Mouse (Mus musculus): ENCODE data around the gene Fhl2. TPM values are rescaled to one million over a fixed set of nuclear protein-coding genes. Genes with fewer than 3 reads are reported as not detected.

The Fhl2 gene
- polyA plus RNA-seq, 1 experiment from 2014 or later = 181 TPM

DNA sequence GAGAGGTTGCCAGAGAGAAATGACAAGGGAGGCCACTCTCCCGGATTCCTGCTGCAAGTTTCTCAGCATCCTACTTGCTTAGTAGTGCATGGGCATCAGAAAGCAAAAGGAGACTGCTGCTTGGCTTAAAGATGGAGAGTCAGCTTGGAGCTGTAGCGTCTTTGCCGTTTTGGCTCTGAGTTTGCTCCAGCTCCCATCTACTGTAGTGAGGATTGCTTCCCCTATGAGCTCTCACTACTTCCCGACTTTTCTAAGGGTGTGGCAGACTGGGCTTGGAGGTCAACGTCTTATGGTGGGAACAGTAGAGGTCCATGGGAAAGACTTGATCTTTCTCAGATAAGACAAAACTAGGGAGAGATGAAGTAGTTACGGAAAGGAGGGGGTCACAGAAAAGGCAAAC, 15.9 kb downstream of the Fhl2 start:
- Histone ChIP-seq H3K4me2 (no peak overlapping the region), H3K27me3 (ENCODE audit: control insufficient read depth, insufficient read depth, low read length) (no peaks in the 10 kb centered on the region), H3K4me3 (ENCODE audit: low read depth, low read length) (no peak overlapping the region), H3K27ac (ENCODE audit: low read depth, low read length) (no peak overlapping the region), H3K9ac (ENCODE audit: low read depth, low read length) (no peak overlapping the region), H3K9me3 (replicated peaks; ENCODE audit: control insufficient read depth, low read length) (no peaks in the 10 kb centered on the region), H3K36me3 (ENCODE audit: control insufficient read depth, insufficient read depth, low read length) (no peaks in the 10 kb centered on the region), H3K4me1 (ENCODE audit: control insufficient read depth, insufficient read depth, low read length) (no peaks in the 10 kb centered on the region)
- no peak for ATAC-seq (replicated peaks; ENCODE audit: insufficient number of reproducible peaks, low FRiP score, low TSS enrichment)
- WGBS (ENCODE audit: insufficient replicate concordance) = 78% methylated on average over 6 of the region's 6 CpGs

DNA sequence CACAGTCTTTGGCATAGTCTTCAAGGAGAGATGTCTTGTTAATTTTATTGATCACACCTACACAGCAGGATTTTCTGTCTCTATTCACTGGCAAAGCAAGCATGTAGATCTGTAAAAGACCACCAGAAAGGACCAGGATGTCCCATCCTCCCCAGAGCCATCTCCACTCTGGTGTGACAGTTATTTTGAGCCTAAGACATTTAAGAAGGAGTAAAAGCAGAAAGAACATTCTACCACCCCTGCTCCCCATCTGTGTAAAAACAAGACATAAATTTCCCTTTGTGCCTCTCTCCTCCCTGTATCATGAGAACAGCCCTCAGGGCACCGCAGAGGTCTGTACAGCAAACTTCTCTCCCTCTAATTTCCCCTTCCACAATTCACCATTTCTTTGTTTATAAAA, 18.0 kb downstream of the Fhl2 start:
- H3K36me3 ChIP-seq (ENCODE audit: control insufficient read depth, insufficient read depth, low read length) = no peaks in the 10 kb centered on the region
- no peak overlapping the region for H3K4me3 ChIP-seq (ENCODE audit: low read depth, low read length)
- no peaks in the 10 kb centered on the region for H3K27me3 ChIP-seq (ENCODE audit: control insufficient read depth, insufficient read depth, low read length)
- H3K4me1 ChIP-seq (ENCODE audit: control insufficient read depth, insufficient read depth, low read length) = peaks cover 5% of the 10 kb centered on the region; the same call in 1 of the 2 replicates
- WGBS (ENCODE audit: insufficient replicate concordance) = 81% methylated on average over 1 of the region's 1 CpGs
- ATAC-seq (replicated peaks; ENCODE audit: insufficient number of reproducible peaks, low FRiP score, low TSS enrichment) = no peak
- H3K9ac ChIP-seq (ENCODE audit: low read depth, low read length) = no peak overlapping the region
- H3K4me2 ChIP-seq = no peak overlapping the region
- no peak overlapping the region for H3K27ac ChIP-seq (ENCODE audit: low read depth, low read length)
- H3K9me3 ChIP-seq (replicated peaks; ENCODE audit: control insufficient read depth, low read length) = no peaks in the 10 kb centered on the region

DNA sequence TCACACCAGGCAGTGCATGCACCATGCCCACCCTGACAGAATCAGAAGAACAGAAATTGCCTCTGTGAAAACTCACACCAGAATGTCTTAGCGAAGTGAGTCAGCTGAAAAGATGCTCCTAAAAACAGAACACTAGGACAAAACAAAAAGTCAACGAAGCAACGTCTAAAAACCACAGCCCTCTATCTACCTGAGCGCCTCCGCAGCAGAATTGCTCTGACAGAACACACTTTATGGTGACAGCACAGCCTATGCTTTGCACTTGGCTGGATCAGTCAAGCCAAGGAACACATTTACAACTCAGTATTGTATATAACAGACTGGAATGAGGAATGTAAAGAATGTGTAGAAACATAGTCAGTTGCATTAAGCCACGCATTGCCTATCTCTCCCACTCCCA, 18.4 kb downstream of the Fhl2 start:
- Histone ChIP-seq H3K27me3 (ENCODE audit: control insufficient read depth, insufficient read depth, low read length) (no peaks in the 10 kb centered on the region), H3K9ac (ENCODE audit: low read depth, low read length) (no peak overlapping the region), H3K36me3 (ENCODE audit: control insufficient read depth, insufficient read depth, low read length) (no peaks in the 10 kb centered on the region), H3K4me2 (no peak overlapping the region), H3K9me3 (replicated peaks; ENCODE audit: control insufficient read depth, low read length) (no peaks in the 10 kb centered on the region), H3K4me1 (ENCODE audit: control insufficient read depth, insufficient read depth, low read length) (peaks cover 8% of the 10 kb centered on the region), H3K27ac (ENCODE audit: low read depth, low read length) (no peak overlapping the region), H3K4me3 (ENCODE audit: low read depth, low read length) (no peak overlapping the region)
- ATAC-seq (replicated peaks; ENCODE audit: insufficient number of reproducible peaks, low FRiP score, low TSS enrichment) = no peak
- WGBS (ENCODE audit: insufficient replicate concordance) = 73% methylated on average over 6 of the region's 6 CpGs

DNA sequence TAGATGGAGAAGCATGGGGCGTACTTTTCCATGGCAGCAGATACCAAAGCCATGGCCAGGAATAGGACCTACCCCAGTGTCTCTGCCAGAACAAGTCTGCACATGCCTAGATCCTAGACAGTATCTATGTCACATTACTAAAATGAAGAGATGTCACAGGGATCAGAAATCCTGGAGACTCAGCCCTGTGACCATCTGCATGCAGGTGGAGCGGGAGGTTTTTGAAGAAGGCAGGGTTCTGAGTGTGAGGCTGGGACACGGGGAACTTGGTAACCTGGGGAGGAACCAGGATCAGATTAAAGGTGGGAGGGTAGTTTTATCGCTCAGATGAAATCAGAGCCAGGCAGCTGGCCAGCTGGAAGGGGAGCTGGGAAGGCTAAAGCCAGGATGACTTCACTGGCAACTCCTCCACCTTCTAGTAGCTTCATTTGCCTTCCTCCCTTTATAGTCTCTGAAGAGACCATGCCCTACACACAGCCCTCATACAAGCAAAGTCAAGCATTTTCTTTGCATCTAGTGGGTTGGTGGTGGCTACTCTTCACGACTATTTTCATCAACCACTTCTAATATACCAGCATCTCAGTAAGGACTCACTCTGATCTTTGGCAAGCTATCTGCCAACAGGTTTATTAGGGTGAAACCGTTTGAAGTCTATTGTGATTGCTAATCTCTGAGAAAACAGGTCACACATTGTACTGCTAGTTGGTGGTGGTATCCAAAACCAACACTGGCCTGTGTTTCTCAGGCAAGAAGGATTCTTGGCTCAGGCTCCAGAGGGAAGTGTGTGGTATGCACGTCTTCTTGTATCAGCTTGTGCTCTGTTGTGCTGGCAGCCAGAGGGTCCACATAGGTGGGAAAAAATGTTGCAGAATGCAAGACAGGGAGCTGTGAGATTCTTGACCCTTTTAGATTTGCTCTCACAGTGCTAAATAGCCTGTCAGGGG, 23.2 kb downstream of the Fhl2 start:
- Histone ChIP-seq H3K4me2 (no peak overlapping the region), H3K4me3 (ENCODE audit: low read depth, low read length) (no peak overlapping the region), H3K27ac (ENCODE audit: low read depth, low read length) (no peak overlapping the region), H3K9ac (ENCODE audit: low read depth, low read length) (no peak overlapping the region), H3K4me1 (ENCODE audit: control insufficient read depth, insufficient read depth, low read length) (peaks cover 25% of the 10 kb centered on the region), H3K36me3 (ENCODE audit: control insufficient read depth, insufficient read depth, low read length) (no peaks in the 10 kb centered on the region), H3K27me3 (ENCODE audit: control insufficient read depth, insufficient read depth, low read length) (no peaks in the 10 kb centered on the region), H3K9me3 (replicated peaks; ENCODE audit: control insufficient read depth, low read length) (no peaks in the 10 kb centered on the region)
- no peak for ATAC-seq (replicated peaks; ENCODE audit: insufficient number of reproducible peaks, low FRiP score, low TSS enrichment)
- WGBS (ENCODE audit: insufficient replicate concordance) = 53% methylated on average over 7 of the region's 7 CpGs

DNA sequence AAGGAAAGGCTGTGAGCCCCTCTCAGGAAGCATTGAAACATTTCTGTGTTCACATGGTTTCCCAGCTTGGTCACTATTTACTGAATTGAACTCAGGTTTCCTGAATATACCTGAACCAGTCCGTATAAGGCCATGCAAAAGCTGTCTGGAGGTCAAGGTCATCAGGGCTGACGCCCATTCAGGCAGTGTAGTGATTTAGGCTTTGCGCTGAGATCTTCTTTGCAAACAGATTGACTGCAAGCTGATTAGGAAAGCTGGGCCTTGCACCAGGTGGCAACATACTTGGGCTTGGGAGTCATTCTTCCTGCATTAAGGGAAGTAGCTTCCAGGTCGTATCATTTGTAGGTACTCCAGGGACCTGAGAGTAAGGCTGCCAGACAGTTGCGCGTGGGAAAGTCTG, 25.0 kb downstream of the Fhl2 start:
- Histone ChIP-seq H3K9me3 (replicated peaks; ENCODE audit: control insufficient read depth, low read length) (no peaks in the 10 kb centered on the region), H3K4me2 (no peak overlapping the region), H3K27ac (ENCODE audit: low read depth, low read length) (no peak overlapping the region), H3K9ac (ENCODE audit: low read depth, low read length) (no peak overlapping the region), H3K4me1 (ENCODE audit: control insufficient read depth, insufficient read depth, low read length) (peaks cover 37% of the 10 kb centered on the region), H3K27me3 (ENCODE audit: control insufficient read depth, insufficient read depth, low read length) (no peaks in the 10 kb centered on the region), H3K36me3 (ENCODE audit: control insufficient read depth, insufficient read depth, low read length) (no peaks in the 10 kb centered on the region), H3K4me3 (ENCODE audit: low read depth, low read length) (no peak overlapping the region)
- ATAC-seq (replicated peaks; ENCODE audit: insufficient number of reproducible peaks, low FRiP score, low TSS enrichment) = no peak
- WGBS (ENCODE audit: insufficient replicate concordance) = 77% methylated on average over 6 of the region's 6 CpGs

DNA sequence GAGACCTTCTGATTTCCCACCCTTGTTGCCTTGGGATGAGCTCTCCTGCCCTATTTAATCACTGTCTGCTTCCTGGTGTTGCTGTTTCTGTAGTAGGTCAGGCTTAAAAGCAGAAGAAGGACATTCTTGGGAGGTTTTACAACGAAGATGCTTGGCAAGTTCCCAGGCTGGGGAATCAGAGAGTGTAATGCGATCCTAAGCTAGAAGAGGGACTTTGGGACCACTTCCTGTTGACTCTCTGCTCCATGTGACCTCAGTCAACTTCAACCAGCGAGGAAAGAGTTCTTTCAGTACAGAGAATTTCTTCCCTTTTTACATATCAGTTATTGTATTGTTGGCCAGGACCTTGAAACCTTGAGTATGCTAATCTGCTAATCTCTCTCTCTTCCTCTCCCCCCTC, 25.7 kb downstream of the Fhl2 start:
- Histone ChIP-seq H3K9ac (ENCODE audit: low read depth, low read length) (no peak overlapping the region), H3K27me3 (ENCODE audit: control insufficient read depth, insufficient read depth, low read length) (no peaks in the 10 kb centered on the region), H3K4me3 (ENCODE audit: low read depth, low read length) (no peak overlapping the region), H3K9me3 (replicated peaks; ENCODE audit: control insufficient read depth, low read length) (no peaks in the 10 kb centered on the region), H3K36me3 (ENCODE audit: control insufficient read depth, insufficient read depth, low read length) (no peaks in the 10 kb centered on the region), H3K4me2 (no peak overlapping the region), H3K27ac (ENCODE audit: low read depth, low read length) (no peak overlapping the region), H3K4me1 (ENCODE audit: control insufficient read depth, insufficient read depth, low read length) (peaks cover 37% of the 10 kb centered on the region)
- WGBS (ENCODE audit: insufficient replicate concordance) = 26% methylated on average over 3 of the region's 3 CpGs
- ATAC-seq (replicated peaks; ENCODE audit: insufficient number of reproducible peaks, low FRiP score, low TSS enrichment) = no peak

DNA sequence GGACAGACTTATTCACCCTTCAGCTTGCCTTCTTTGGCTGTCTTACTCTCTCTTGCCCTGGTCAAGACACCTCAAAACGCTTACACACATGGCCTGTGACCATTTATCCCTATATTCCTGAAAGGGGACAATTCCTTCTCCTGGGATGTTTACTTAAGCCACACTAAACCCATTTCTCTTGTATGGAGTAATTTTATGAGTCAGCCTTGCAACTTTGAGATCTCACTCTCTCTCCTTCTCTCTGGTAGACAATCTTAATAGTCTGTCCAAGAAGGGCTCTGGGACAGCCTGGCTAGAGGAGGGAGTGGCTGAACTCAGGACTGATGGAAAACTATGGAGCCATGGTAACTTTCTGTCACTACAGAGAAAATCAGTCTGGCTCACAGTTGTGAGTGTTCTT, 27.1 kb downstream of the Fhl2 start:
- no peaks in the 10 kb centered on the region for H3K36me3 ChIP-seq (ENCODE audit: control insufficient read depth, insufficient read depth, low read length)
- no peak overlapping the region for H3K27ac ChIP-seq (ENCODE audit: low read depth, low read length)
- WGBS (ENCODE audit: insufficient replicate concordance) = 88% methylated on average over 1 of the region's 1 CpGs
- no peak overlapping the region for H3K9ac ChIP-seq (ENCODE audit: low read depth, low read length)
- peaks cover 37% of the 10 kb centered on the region for H3K4me1 ChIP-seq (ENCODE audit: control insufficient read depth, insufficient read depth, low read length)
- H3K4me2 ChIP-seq = no peak overlapping the region
- no peaks in the 10 kb centered on the region for H3K9me3 ChIP-seq (replicated peaks; ENCODE audit: control insufficient read depth, low read length)
- H3K27me3 ChIP-seq (ENCODE audit: control insufficient read depth, insufficient read depth, low read length) = no peaks in the 10 kb centered on the region
- no peak overlapping the region for H3K4me3 ChIP-seq (ENCODE audit: low read depth, low read length)
- ATAC-seq (replicated peaks; ENCODE audit: insufficient number of reproducible peaks, low FRiP score, low TSS enrichment) = no peak

DNA sequence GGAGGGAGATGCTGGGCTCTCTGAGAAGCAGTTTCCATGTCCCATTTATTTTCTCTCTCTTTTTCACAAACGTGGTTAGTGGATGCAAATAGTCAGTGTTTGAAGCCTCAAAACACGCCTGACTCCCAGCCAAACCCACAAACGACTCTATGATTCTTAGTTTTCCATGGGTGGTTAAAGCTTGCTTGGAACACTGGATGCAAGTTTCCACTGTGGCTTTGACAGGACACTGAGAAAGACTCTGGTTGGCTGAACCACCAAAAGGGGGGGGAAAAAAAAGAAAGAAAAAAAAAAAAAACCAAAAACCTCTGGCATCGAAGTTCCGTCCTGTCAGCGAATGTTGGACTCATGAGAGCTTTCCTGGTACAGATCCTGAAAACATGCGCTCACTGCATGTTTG, 27.6 kb downstream of the Fhl2 start:
- Histone ChIP-seq H3K27ac (ENCODE audit: low read depth, low read length) (no peak overlapping the region), H3K4me2 (no peak overlapping the region), H3K27me3 (ENCODE audit: control insufficient read depth, insufficient read depth, low read length) (no peaks in the 10 kb centered on the region), H3K36me3 (ENCODE audit: control insufficient read depth, insufficient read depth, low read length) (no peaks in the 10 kb centered on the region), H3K9ac (ENCODE audit: low read depth, low read length) (no peak overlapping the region), H3K4me1 (ENCODE audit: control insufficient read depth, insufficient read depth, low read length) (peaks cover 37% of the 10 kb centered on the region), H3K9me3 (replicated peaks; ENCODE audit: control insufficient read depth, low read length) (no peaks in the 10 kb centered on the region), H3K4me3 (ENCODE audit: low read depth, low read length) (no peak overlapping the region)
- no peak for ATAC-seq (replicated peaks; ENCODE audit: insufficient number of reproducible peaks, low FRiP score, low TSS enrichment)
- 79% methylated on average over 7 of the region's 7 CpGs for WGBS (ENCODE audit: insufficient replicate concordance)

DNA sequence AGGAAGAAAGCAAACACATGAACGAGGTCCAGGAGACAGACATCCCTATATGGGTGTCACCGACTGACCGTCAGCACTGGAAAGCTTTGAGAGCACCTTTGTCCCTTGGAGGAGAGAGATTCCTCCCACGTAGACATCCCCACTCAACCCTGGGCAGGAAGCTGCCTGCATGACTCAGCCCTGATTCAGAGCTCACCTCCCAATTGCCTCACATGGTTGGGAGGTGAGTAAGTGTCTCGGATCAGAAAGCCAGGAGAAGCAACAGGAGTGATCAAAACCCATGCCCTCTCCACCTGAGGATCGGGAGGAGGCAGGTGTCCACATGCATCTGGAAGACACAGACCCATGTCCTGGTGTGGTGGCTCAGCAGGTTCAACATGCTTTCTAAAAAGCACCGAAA, 28.2 kb downstream of the Fhl2 start:
- WGBS (ENCODE audit: insufficient replicate concordance) = 60% methylated on average over 7 of the region's 7 CpGs
- no peak for ATAC-seq (replicated peaks; ENCODE audit: insufficient number of reproducible peaks, low FRiP score, low TSS enrichment)
- H3K9ac ChIP-seq (ENCODE audit: low read depth, low read length) = peak overlapping the region; percentile 1; the same call in 1 of the 2 replicates
- H3K4me3 ChIP-seq (ENCODE audit: low read depth, low read length) = no peak overlapping the region
- H3K4me1 ChIP-seq (ENCODE audit: control insufficient read depth, insufficient read depth, low read length) = peaks cover 32% of the 10 kb centered on the region
- no peaks in the 10 kb centered on the region for H3K36me3 ChIP-seq (ENCODE audit: control insufficient read depth, insufficient read depth, low read length)
- no peaks in the 10 kb centered on the region for H3K27me3 ChIP-seq (ENCODE audit: control insufficient read depth, insufficient read depth, low read length)
- H3K9me3 ChIP-seq (replicated peaks; ENCODE audit: control insufficient read depth, low read length) = no peaks in the 10 kb centered on the region
- no peak overlapping the region for H3K27ac ChIP-seq (ENCODE audit: low read depth, low read length)
- no peak overlapping the region for H3K4me2 ChIP-seq

Data from heart, embryonic 11.5 days (tissue).